8 mouse cellular contexts compared by ENCODE assay signal in the genomic region with DNA sequence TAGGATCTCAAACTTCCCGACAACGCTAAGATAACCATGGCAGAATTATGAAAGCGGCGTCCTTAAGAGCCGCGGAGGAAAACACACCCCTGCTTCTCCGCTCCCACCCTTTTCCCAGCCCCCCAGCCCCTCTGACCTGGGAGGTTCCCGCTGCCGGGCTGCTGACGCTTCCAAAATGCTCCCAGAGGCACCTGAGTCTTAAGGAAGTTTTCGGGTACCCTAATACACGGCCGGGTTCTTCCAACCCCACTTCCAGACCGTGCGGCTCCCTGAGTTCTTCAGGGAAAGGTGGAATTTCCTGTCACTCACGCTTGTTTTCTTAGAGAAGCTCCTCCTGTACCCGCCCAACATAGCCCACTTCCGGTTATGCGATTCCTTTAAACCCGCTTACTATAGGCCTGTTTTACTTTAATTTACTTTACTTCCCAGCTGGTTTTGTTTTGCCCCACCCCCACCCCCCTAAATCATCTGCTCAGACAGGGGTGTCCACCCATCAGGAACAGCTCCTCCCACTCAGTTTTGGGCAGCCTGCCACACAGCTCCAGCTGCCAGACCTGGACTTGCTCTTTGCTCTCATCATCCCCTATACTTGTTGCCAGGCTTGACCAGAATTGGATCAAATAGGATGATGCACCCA. TPM values are rescaled to one million over a fixed set of nuclear protein-coding genes. Genes with fewer than 3 reads are reported as not detected.
DNase-seq lines count a peak whose midpoint lies in the region; ATAC-seq and TF ChIP-seq lines count a peak whose summit lies in the region.

A gene (minus strand): TSS at position 290 of the 637 bp plus-strand sequence.

- peak within 1 kb of the TSS; percentile 71 for H3K4me2 ChIP-seq in forebrain, embryonic 15.5 days (replicated peaks)
- H3K4me2 ChIP-seq in liver, embryonic 16.5 days (ENCODE audit: low read depth, low read length), result peak within 1 kb of the TSS; percentile 54
- peak within 1 kb of the TSS; percentile 70 for H3K4me2 ChIP-seq in neural tube, embryonic 13.5 days

- H3K36me3 ChIP-seq in G1E (replicated peaks), result peaks cover 8% of the 10 kb centered on the region
- H3K36me3 ChIP-seq in forebrain, embryonic 15.5 days, result peaks cover 23% of the 10 kb centered on the region
- no peaks in the 10 kb centered on the region for H3K36me3 ChIP-seq in liver, embryonic 16.5 days (ENCODE audit: control insufficient read depth, insufficient read depth)
- peaks cover 21% of the 10 kb centered on the region for H3K36me3 ChIP-seq in neural tube, embryonic 13.5 days

- intact Hi-C loops in heart, postnatal 14 days (cut with DNase I), result loop anchor here (5.0 to 10.0 kb wide), 2 partner anchors 320 to 688 kb away; no protein-coding TSS in a partner anchor

- H3K9ac ChIP-seq in forebrain, embryonic 15.5 days (replicated peaks), result peak within 1 kb of the TSS; percentile 82
- H3K9ac ChIP-seq in liver, embryonic 16.5 days (ENCODE audit: low read depth, low read length), result peak within 1 kb of the TSS; percentile 54
- peak within 1 kb of the TSS; percentile 74 for H3K9ac ChIP-seq in neural tube, embryonic 13.5 days

- peaks cover 9% of the 10 kb centered on the region for H3K4me1 ChIP-seq in G1E (ENCODE audit: insufficient read depth, low read depth, low read length)
- H3K4me1 ChIP-seq in forebrain, embryonic 15.5 days, result peaks cover 14% of the 10 kb centered on the region
- H3K4me1 ChIP-seq in liver, embryonic 16.5 days (ENCODE audit: control insufficient read depth, low read depth, low read length), result no peaks in the 10 kb centered on the region
- H3K4me1 ChIP-seq in neural tube, embryonic 13.5 days (replicated peaks), result peaks cover 15% of the 10 kb centered on the region

- H3K27ac ChIP-seq in forebrain, embryonic 15.5 days (replicated peaks), result peak within 1 kb of the TSS; percentile 79
- peak within 1 kb of the TSS; percentile 60 for H3K27ac ChIP-seq in liver, embryonic 16.5 days (ENCODE audit: low read length)
- H3K27ac ChIP-seq in neural tube, embryonic 13.5 days (replicated peaks), result peak within 1 kb of the TSS; percentile 80

- TF ChIP-seq CTCF in G1E (IDR thresholded peaks at IDR 0.05; ENCODE audit: low read depth, low read length), result no peak

- whole genome bisulfite sequencing in forebrain, embryonic 15.5 days, result under 1% methylated on average over 20 of the region's 20 CpGs
- WGBS in large intestine, adult 2 months, result 2% methylated on average over 20 of the region's 20 CpGs
- under 1% methylated on average over 20 of the region's 20 CpGs for WGBS in liver, embryonic 16.5 days (ENCODE audit: insufficient replicate concordance)
- WGBS in neural tube, embryonic 13.5 days, result 0% methylated on average over 20 of the region's 20 CpGs

- no peaks in the 10 kb centered on the region for H3K9me3 ChIP-seq in G1E (replicated peaks)
- H3K9me3 ChIP-seq in forebrain, embryonic 15.5 days, result no peaks in the 10 kb centered on the region
- H3K9me3 ChIP-seq in liver, embryonic 16.5 days (replicated peaks; ENCODE audit: control insufficient read depth, low read length), result no peaks in the 10 kb centered on the region
- peaks cover 3% of the 10 kb centered on the region for H3K9me3 ChIP-seq in neural tube, embryonic 13.5 days

- no peaks in the 10 kb centered on the region for H3K27me3 ChIP-seq in G1E (ENCODE audit: insufficient read depth, low read length)
- no peaks in the 10 kb centered on the region for H3K27me3 ChIP-seq in forebrain, embryonic 15.5 days
- H3K27me3 ChIP-seq in liver, embryonic 16.5 days (ENCODE audit: control insufficient read depth, insufficient read depth, low read depth, low read length), result no peaks in the 10 kb centered on the region
- H3K27me3 ChIP-seq in neural tube, embryonic 13.5 days, result no peaks in the 10 kb centered on the region

- H3K4me3 ChIP-seq in G1E (ENCODE audit: low read depth, low read length), result peak within 1 kb of the TSS; percentile 74
- peak within 1 kb of the TSS; percentile 82 for H3K4me3 ChIP-seq in forebrain, embryonic 15.5 days
- H3K4me3 ChIP-seq in liver, embryonic 16.5 days (ENCODE audit: low read depth, low read length), result peak within 1 kb of the TSS; percentile 60
- peak within 1 kb of the TSS; percentile 61 for H3K4me3 ChIP-seq in neural tube, embryonic 13.5 days

- DNase-seq in G1E (ENCODE audit: low spot score), result peak; percentile 50
- DNase-seq in cerebellum, adult 18-20 months, result peak; percentile 44 to 49
- DNase-seq in heart, postnatal 14 days, result peak; percentile 77 to 80
- DNase-seq in large intestine, adult 2 months (ENCODE audit: low read depth, low spot score), result peak; percentile 69
- peak; percentile 82 for DNase-seq in testis, postnatal 10 days (ENCODE audit: low spot score)

- ATAC-seq in G1E (ENCODE audit: extremely low read depth, insufficient number of reproducible peaks, low FRiP score, poor library complexity, severe bottlenecking), result peak; percentile 77
- peak; percentile 98 for ATAC-seq in forebrain, embryonic 15.5 days (replicated peaks)
- ATAC-seq in liver, embryonic 16.5 days (ENCODE audit: low read depth), result peak; percentile 89
- ATAC-seq in neural tube, embryonic 13.5 days (ENCODE audit: low read depth), result peak; percentile 98

RNA-seq across cellular contexts. Expression of the gene that starts here (rescaled TPM):
- total RNA-seq in G1E (2014; fragmentation: Nextera tagmentation), result 41.5 and 44.8 TPM in 2 replicates
- 20.9 and 22.9 TPM in 2 replicates for total RNA-seq in G1E (2017)
- polyA plus RNA-seq in G1E (2012), result 0.17 and 0.49 TPM in 2 replicates
- polyA plus RNA-seq in forebrain, embryonic 15.5 days (2015; fragmentation: Nextera tagmentation; extraction: Ambion mirVana), result 22.3 and 24.0 TPM in 2 replicates
- 1 to 10 TPM; 6.8 to 8.6 TPM for total RNA-seq in heart, postnatal 14 days (2021)
- 0.88 and 1.7 TPM in 2 replicates for polyA plus RNA-seq in large intestine, adult 2 months (2012; rRNA removed)
- 2.2 and 2.4 TPM in 2 replicates for polyA plus RNA-seq in liver, embryonic 16.5 days (2015; fragmentation: Nextera tagmentation; extraction: Ambion mirVana)
- 20.3 and 20.8 TPM in 2 replicates for polyA plus RNA-seq in neural tube, embryonic 13.5 days (2015; fragmentation: Nextera tagmentation; extraction: Ambion mirVana)

Comparison
In these comparisons a context has a peak if more than half of its experiments do, and no peak if none do; other contexts are left out.
1. Peak in every context shown above with its lines: DNase-seq, ATAC-seq, H3K4me3 ChIP-seq and H3K27ac ChIP-seq.